Mouse (Mus musculus) large intestine, adult 2 months (tissue): Measurements from ENCODE around the gene Dct. TPM values are rescaled to one million over a fixed set of nuclear protein-coding genes. Genes with fewer than 3 reads are reported as not detected.

Source experiments
- DNase-seq: peaks from one replicate; pipeline ENCODE4 v3.0.0-alpha.2; 2012; ENCODE audit warnings: low read depth, low spot score
- WGBS: fragments of 180-500 bp; shearing (Covaris S2); methylation state at CpG from one replicate; pipeline ENCODE4 v1.1.7; 2018; 5-methylcytosine and 5-hydroxymethylcytosine counted together
- polyA plus RNA-seq: library from polyadenylated mRNA; depleted of rRNA; stranded (reverse); fragments of >200 nt; gene quantifications from 2 replicates; pipeline ENCODE4 v1.2.3, GENCODE M21; 2012

Dct gene
- polyA plus RNA-seq, 1 experiment, result 0.25 TPM

DNA sequence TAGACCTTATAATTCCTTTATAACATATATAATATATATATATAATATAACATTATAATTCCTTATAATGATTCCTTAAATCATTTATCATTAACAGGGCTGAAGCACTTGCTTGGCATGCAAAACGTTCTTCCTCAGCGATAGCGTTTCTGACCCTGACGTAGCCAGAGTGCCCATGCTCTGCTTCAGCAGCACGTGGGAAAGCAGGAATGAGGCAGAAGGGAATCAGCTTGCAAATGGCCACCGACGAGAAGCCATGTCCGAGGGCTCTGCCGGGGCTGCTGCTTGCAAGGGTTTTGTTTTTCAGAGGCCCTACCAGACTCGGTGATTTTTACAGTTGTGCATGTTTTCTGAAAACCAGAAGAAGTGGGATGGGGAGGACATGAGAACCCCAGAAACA, 1.6 kb downstream of the Dct start:
- WGBS, result 27% methylated on average over 10 of the region's 10 CpGs
- no peak for DNase-seq

DNA sequence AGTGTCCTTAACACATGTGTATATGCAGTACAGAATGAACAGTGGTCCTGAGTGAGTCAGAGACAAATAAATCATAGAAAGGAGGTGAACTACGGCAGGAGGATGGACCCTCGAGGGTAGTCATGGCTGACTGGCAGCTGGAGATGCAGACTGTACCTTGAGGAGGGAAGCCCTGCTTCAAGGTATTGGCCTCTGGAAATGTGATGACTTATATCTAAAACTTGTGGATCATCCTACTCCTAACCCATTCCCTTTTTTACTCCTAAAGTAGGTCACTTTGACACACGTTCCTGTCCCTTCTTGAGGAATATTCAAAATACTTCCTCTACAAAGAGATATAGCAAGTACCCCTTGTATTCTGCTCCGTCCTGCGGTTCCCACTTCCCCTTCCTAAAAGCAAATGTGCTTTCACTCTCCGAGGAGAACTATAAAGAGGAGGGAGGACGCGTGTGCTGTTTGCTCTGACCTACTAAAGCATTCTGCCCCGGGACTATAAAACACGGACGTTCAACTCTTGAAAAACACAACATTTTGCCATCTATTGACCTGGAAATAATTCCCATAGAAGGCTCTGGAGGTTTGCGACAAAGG, 2.3 kb downstream of the Dct start:
- peak; percentile 27 for DNase-seq

DNA sequence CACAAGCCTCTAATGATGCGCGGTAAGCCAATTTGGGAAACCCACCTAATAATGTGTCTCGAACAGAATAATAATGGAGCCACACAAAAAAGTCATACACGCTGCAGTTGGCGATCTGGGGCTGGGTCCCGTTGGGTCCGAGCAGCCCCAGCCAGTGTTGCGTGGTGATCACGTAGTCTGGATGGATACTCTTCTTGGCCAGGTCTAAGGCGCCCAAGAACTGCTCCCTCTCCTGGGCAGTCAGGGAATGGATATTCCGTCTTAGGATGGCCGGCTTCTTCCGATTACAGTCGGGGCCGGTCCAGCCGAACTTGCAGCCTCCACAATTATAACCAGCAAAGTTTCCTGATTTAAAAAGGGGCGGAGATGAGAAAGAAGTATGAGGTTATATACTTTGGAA, 9.1 kb downstream of the Dct start:
- WGBS, result 94% methylated on average over 17 of the region's 17 CpGs
- DNase-seq, result no peak

More for the DNA sequence above, 2.3 kb downstream of the Dct start:
- WGBS, result 27% methylated on average over 12 of the region's 12 CpGs

DNA sequence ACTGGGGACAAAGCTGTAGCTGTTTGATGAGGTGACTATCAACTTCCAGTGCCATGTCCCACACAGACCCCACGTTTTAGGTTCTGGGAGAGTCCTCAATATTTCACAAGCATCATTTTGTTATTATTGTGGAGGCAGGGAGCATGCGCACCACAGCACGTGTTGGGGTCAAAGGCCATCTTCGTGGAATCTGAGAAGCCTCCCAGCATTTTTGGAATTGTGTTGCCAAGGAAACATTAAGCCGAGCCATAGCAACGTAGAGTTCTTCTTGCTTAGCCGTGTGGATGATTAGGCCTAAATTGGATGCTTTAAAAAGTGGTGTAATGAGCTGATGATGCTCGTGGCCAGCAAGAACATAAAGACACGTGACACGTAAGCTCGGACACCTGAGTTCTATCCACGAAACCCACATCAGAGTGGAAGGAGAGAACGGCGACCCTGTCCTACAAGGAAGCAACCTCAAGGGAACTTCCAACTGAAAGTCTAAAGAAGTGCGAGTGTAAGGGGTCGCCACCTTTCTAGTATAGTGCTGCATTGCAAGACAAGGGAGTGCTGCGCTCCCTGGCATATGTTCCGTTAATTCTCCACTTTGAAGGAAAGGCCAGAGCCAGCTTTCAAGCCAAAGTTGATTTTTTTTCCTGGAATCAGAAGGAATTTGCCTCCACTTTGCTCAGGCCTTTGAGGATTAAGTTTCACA, 9.8 kb downstream of the Dct start:
- no peak for DNase-seq
- 86% methylated on average over 18 of the region's 18 CpGs for WGBS

DNA sequence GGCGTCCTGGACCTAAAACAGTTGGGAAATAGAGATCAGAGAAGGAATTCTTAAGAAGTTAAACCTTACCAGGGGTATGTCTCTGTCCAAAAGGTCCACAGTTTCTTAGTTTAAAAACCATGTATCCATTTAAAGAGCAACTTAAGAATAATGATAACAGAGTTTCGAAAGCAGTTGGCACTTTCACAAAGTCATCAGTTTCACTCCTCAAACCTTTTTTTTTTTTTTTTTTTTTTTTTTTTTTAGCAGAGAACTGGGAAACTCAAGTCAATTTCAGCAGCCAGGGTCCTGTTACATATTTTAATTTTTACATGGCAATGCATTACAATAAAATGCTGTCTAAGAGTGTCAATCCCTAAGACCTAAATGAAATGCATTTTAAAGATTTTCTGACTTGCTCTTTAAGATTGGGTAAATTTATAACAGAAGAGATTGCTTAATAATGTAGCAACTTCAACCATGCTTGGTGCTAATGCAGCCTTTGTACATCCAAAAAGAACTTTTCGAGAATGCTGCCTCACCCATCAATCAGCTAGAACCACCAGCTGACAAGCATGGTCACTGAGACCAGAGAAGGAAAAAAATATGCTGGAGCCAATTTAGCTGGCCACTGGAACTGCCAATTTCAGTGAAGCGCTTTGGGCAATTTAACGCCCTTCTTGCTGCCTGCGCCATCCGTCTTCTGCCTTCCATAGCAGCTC, 11.3 kb downstream of the Dct start:
- no peak for DNase-seq
- WGBS, result 92% methylated on average over 7 of the region's 7 CpGs

DNA sequence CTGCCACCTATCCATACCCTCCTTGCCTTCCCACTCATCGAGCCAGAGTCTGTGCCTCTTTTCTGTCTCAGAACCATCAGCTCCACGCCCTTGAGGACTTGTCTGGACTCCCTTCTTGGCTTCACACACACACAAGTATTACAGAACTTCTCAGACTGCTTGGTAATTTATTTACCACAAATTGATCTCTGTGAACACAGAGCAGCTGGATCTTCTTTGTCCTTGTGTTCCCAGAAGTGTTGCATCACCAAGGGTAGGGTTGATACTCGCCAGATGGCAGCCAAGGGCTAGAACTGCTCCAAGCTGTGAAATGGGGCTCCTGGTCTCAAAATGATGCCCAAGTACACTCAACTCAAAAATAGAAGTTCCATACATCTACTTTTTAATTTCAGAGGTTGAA, 13.0 kb downstream of the Dct start:
- WGBS, result 33% methylated on average over 3 of the region's 3 CpGs
- no peak for DNase-seq

DNA sequence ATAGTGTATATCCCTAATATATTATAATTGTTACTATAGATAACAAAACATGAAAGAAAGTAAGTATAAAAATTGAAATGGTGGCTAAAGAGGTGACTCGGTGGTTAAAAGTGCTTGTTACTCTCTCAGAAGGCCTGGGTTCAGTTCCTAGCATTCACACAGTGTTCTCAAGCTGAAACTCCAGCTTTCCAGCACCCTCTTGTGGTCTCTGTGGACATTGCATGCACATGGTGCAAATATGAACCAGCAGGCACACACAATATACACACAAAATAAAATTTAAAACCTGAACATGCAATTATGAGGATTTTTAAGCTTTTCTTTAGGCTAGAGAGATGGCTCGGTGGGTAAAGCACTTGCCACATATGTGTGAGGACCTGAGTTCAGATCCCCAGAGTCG, 24.5 kb downstream of the Dct start:
- DNase-seq, result no peak
- 89% methylated on average over 3 of the region's 3 CpGs for WGBS

DNA sequence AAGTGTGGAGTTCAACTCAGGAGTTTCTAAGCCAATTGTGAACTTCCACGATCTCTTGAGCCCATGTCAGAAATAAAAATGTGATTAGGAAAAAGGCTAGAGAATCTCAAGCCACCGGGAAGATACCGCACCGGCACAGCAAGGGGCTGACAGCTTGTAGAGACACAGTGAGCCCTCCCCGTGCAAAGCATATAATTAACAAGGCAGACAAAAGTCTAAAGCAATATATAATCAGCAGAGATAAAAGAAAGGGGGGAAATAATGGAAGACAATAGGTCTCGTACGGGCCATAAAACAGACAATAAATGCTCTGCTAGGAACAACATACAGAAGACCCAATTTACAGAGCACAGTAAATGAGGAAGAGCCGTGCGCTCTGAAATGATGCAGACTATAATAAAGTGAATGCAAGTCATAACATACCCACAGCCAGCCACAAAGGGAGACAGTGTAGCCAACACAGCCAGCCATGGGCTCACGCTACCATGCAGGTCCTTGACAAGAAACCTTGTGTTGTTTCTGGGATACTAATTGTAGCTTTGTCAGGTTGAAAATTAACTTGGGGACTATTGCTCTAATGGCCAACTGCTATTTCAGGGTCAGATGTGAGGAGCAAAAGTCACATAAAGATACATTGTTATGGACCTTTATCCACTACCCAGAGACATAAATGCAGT, 30.0 kb downstream of the Dct start:
- DNase-seq, result no peak
- WGBS, result 42% methylated on average over 10 of the region's 10 CpGs

DNA sequence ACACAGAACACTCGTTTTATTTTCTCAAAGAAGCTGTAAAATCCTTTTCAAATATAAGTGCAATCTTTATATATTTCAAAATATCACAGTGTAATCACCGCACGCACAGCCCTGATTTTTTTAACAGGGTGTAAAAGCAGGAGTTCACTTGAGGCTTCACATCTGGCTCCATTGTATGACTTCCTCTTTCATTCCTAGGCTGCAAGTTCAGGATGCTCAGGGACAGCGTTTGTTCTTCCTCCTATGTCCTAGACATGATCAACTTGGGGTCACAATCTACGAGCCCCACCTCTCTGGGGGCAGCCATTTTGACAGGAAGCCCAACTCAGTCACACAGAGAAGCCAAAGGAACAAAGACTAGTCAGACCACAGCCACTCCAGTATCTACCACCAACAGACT, 32.7 kb downstream of the Dct start:
- no peak for DNase-seq
- WGBS, result 18% methylated on average over 5 of the region's 5 CpGs

DNA sequence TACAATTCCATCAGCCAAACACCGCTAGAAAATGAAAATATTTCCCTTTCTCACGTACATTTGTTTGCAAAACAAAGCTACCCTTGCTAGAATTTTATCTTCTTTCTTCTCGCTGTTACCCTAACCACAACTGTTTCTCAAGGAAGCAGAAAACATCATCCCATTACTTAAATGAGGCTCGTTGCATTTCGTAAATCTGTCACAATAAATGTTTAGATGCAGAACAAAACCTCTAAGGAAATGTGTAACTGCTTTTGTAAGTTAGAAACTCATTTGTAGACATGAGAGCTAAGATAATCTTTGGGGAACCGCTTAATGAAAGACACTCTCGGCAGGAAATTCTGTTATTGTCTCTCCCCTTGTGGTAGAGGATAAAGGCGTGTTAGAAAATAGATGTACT, 38.8 kb downstream of the Dct start:
- no peak for DNase-seq
- 83% methylated on average over 8 of the region's 8 CpGs for WGBS

DNA sequence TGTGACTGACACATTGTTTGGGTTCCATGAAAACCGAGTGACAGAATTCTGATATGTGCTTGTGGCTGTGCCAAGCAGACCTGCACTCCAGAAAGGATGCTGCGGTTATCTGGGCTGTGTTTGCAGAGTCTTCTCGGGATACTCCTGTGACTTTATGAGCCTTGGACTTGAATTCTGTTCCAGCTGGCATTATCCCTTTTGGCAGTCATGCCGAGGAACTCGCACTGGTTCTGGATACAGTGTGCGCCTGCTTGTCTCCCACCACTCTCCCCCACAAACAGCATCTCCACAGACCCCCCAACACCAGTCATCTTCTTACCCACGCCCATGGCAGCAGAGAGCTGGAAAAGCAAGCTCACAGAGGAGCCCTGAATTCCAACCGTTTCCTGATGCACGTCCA, 42.5 kb downstream of the Dct start:
- DNase-seq, result no peak
- 41% methylated on average over 9 of the region's 9 CpGs for WGBS

DNA sequence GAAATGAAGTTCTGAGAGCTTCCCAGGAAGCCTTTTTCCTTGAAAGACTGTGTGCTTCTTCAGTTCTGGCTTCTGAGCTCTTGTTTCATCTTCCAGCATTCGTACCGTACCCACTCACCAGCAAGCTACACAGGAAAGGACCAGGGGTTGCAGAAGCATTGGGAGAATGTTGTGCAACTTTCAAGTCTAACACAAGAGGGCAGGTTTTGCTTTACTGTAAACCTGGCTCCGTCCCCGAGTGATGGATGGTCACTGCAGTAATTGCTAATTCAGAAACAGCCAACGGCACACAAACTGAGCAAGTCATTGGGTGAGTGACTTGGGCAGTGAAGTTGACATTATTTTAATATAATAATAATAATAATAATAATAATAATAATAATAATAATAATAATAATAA, 46.3 kb downstream of the Dct start:
- DNase-seq, result peak; percentile 21
- WGBS, result 4% methylated on average over 5 of the region's 5 CpGs

DNA sequence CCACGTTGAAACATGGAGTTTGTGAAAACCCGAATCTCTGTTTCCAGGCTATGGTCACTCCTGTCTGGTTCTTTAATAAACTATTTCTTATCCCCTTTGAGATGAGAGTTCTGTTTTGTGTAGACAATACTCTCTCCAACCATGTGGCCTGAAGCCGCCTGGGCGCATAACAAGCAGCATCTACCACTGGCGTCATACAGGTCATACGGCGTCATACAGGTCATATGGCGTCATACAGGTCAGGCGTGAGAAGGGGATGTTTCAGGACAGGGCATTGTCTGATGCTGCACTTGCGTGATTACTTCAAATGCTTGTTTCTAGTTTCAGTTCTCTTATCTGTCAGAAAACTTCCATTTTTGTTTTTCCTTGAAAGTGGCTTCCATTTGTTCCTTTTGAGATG, 47.6 kb downstream of the Dct start:
- 85% methylated on average over 10 of the region's 10 CpGs for WGBS

DNA sequence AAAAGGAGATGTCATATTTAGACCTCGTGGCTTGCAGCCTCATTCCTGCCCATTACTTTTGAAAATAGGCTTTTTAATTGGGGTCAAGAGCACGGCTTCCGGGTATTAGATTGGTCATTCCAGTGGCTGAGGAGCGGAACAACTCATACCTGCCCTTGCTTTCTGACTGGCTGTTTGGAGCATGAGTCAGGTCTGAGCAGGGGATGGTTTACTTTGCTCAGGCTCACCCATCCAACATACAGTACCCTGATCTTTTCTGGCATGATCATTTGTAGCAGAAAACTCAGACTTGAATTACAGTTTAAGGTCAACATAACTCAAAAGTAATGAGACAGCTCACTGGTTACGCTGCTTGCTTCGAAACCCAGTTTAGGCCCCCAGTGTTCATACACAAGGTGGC, 58.2 kb downstream of the Dct start:
- 83% methylated on average over 6 of the region's 6 CpGs for WGBS
- no peak for DNase-seq

More for the DNA sequence above, 47.6 kb downstream of the Dct start:
- no peak for DNase-seq

DNA sequence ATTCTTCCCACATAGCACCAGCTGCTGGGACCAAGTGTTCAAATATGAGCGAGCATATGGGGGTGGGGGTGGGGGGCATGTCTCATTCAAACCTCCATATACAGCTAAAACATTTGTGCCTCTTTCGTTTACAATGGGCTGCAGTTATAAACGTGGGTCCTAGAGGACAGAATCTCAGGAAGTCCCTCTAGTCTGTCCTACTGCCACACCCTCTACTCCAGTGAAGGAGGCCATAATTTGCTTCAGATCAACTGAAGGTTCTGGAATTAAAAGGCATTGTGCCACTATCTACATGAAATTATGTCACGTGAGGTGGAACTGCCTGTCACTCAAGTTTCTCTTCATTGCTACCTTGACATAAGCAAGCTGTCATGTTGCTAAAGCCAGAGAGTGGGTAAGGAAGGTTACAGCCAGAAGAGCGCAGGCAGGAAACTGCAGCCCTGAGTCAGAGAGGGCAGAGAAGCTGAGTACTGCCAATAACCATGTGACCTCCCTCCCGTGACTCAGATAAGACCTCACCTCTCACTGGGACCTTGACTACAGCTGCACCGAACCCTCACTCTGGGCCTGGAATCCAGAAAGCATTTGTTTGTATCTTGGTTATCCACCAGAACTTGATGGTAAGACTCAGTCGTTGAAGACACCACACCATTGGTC, 59.3 kb downstream of the Dct start:
- 42% methylated on average over 8 of the region's 8 CpGs for WGBS

DNA sequence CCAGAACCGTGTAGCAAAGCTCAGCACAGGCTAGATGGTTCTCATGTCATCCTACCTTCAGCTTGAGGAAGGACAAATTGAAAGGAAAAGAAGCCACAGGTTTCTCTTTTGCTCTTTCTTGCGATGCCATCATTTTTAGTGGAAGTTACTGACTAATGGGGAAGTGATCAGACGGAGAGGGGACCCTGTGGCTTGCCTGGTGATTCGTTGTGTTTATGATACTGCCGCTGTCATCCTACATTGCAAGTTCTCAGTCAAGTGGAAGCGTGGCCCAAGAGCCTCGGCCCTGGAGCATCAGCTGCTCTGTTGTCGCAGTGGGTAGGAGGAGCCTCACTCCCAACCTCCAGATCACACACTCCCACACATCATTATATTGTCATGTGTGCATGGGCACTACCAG, 61.8 kb downstream of the Dct start:
- WGBS, result 66% methylated on average over 8 of the region's 8 CpGs
- DNase-seq, result no peak

More for the DNA sequence above, 59.3 kb downstream of the Dct start:
- no peak for DNase-seq

DNA sequence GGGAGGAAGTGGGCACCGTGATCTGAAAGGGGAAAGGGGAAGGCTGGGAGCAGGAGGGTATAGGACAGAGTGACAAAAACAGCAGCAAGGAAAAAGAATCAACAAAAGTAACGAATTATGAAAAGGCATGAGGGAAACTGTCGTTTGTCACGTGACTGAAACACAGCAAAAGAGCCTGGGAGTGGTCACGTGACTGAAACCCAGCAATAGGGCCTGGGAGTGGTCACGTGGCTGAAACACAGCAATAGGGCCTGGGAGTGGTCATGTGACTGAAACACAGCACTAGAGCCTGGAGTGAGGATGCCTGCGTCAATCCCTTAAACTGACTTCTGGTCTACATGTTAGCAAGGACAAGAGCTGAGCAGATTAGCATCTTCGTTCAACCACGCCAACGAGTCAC, 63.6 kb downstream of the Dct start:
- 86% methylated on average over 10 of the region's 10 CpGs for WGBS
- no peak for DNase-seq

DNA sequence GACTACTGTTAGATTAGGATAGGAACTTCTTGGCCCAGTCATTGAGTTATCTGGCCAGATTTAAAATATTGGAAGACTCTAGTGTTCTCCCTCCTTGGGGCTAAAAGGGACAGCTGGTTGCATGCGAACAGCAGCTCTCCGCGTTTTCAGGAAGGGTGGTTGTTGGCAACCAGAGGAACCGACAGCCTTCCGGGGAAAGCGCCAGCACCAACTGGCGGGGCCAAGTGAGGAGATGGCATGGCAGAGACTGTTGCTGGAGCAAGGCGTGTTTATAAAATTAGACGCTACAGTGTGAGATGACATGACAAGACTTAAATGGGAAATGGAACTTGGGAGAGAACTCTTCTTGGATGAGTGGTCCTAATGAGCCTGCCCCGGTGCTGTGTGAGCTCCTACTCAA, 70.5 kb downstream of the Dct start:
- 92% methylated on average over 10 of the region's 10 CpGs for WGBS
- DNase-seq, result no peak

DNA sequence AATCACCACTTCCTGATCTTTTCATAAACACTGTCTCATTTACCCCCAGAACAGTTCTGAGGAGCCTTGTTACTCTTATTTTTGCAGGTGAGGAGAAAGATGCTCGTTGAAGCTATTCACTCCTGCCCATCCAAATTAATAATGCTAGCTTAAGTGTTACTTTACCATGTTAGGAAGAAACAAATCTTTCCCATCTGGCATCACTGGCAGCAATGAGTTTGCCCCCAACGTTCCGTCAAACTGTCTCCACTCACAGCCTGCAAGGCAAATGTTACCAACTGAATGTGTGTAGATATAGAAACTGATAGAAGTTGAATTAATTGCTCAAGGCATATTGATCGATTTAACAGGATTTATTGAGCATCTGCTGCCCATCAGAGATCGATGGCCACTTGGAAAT, 79.5 kb downstream of the Dct start:
- DNase-seq, result no peak
- WGBS, result 85% methylated on average over 5 of the region's 5 CpGs
